Comparison of ENCODE assay signal across 10 mouse cellular contexts in the genomic region with DNA sequence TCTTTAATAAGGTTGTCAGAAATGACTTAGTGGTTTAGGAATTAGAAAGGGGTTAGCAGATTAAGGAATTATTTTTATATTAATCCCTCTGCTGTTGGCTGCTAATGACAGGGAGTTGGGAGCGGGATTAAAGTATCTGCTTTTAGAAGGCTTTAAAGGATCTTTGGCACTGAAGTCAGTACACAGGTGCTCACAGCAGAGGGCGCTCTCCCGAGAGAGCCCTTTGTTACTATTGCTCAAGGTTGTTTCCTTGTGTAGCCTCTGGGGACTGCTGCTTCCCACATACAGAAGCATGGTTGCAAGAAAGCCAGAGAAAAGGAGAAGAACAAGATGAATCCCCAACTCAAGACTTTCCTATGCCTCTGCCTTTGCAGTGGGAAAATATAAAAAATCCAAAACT. TPM values are rescaled to one million over a fixed set of nuclear protein-coding genes. Genes with fewer than 3 reads are reported as not detected.
DNase-seq lines count a peak whose midpoint lies in the region; ATAC-seq and TF ChIP-seq lines count a peak whose summit lies in the region.
"Had no signal": no experiment of that assay in that cellular context is flagged by ENCODE, and none has a peak within 500 bp of the region (broad histone marks: within the 10 kb centered on the region; RNA-seq: fewer than 3 reads in every experiment).

No protein-coding gene starts in this region.

- peak; percentile 75 to 85 (median 85) for TF ChIP-seq CTCF in MEL (IDR thresholded peaks at IDR 0.05 in 2 of 3, conservative IDR thresholded peaks at IDR 0.05 in 1 of 3; ENCODE audit: control insufficient read depth in 1 of 3, insufficient read depth in 1 of 3, low read depth in 2 of 3, low read length in 3 of 3, poor library complexity in 1 of 3, severe bottlenecking in 1 of 3)

- DNase-seq in forebrain, embryonic 10.5 days (ENCODE audit: extremely low spot score, low spot score): peak; percentile 40
- DNase-seq in left cerebral cortex, postnatal 4 days: peak; percentile 13
- DNase-seq in left cerebral cortex, postnatal 36 days (ENCODE audit: low spot score in 2 of 2): no peak
- peak; percentile 75 for DNase-seq in MEL (ENCODE audit: low read depth, low spot score)
- DNase-seq in embryo, embryonic 10 days (ENCODE audit: low spot score): peak; percentile 78
- DNase-seq in lung, postnatal 10 days: peak; percentile 36
- no peak for DNase-seq in urinary bladder, adult 18-20 months (ENCODE audit: low spot score in 2 of 2)

- no peak overlapping the region for H3K9ac ChIP-seq in forebrain, embryonic 12.5 days
- no peak overlapping the region for H3K9ac ChIP-seq in MEL (ENCODE audit: control insufficient read depth, low read depth, low read length, poor library complexity, severe bottlenecking)
- H3K9ac ChIP-seq: limb, embryonic 15.5 days; stomach, embryonic 15.5 days had no signal

- H3K4me2 ChIP-seq in forebrain, embryonic 12.5 days: no peak overlapping the region
- H3K4me2 ChIP-seq: limb, embryonic 15.5 days; stomach, embryonic 15.5 days had no signal

- H3K4me3 ChIP-seq in forebrain, embryonic 10.5 days: no peak overlapping the region
- H3K4me3 ChIP-seq in forebrain, embryonic 12.5 days (replicated peaks): no peak overlapping the region
- H3K4me3 ChIP-seq in MEL (ENCODE audit: control insufficient read depth in 1 of 2, insufficient read depth in 1 of 2, low read depth in 2 of 2, low read length in 2 of 2): no peak overlapping the region
- H3K4me3 ChIP-seq: limb, embryonic 15.5 days; stomach, embryonic 15.5 days had no signal

- H3K79me2 ChIP-seq in MEL (ENCODE audit: control insufficient read depth, insufficient read depth, low read length, poor library complexity): peaks cover 35% of the 10 kb centered on the region

- H3K9me3 ChIP-seq in forebrain, embryonic 10.5 days: peaks cover 5% of the 10 kb centered on the region; the same call in 1 of the 2 replicates
- 0 out of 2 replicates have a peak, but pooled peaks cover 5% of the 10 kb centered on the region for H3K9me3 ChIP-seq in forebrain, embryonic 12.5 days
- no peaks in the 10 kb centered on the region for H3K9me3 ChIP-seq in MEL (replicated peaks; ENCODE audit: insufficient read depth, low read length)
- H3K9me3 ChIP-seq: limb, embryonic 15.5 days; stomach, embryonic 15.5 days had no signal

- no peaks in the 10 kb centered on the region for H3K27me3 ChIP-seq in forebrain, embryonic 10.5 days (ENCODE audit: poor library complexity, severe bottlenecking)
- no peaks in the 10 kb centered on the region for H3K27me3 ChIP-seq in forebrain, embryonic 12.5 days
- H3K27me3 ChIP-seq in MEL (ENCODE audit: control insufficient read depth in 1 of 2, insufficient read depth in 2 of 2, low read length in 2 of 2): no peaks in the 10 kb centered on the region
- H3K27me3 ChIP-seq: limb, embryonic 15.5 days; stomach, embryonic 15.5 days had no signal

- peaks cover 51% of the 10 kb centered on the region for H3K36me3 ChIP-seq in forebrain, embryonic 10.5 days (replicated peaks)
- H3K36me3 ChIP-seq in forebrain, embryonic 12.5 days (replicated peaks): peaks cover 28% of the 10 kb centered on the region
- peaks cover 31% of the 10 kb centered on the region in 2 experiments for H3K36me3 ChIP-seq in MEL (ENCODE audit: control insufficient read depth in 1 of 2, insufficient read depth in 2 of 2, low read length in 2 of 2)

- H3K27ac ChIP-seq in forebrain, embryonic 10.5 days: no peak overlapping the region
- no peak overlapping the region for H3K27ac ChIP-seq in forebrain, embryonic 12.5 days
- H3K27ac ChIP-seq in MEL (ENCODE audit: control insufficient read depth, low read depth, low read length): no peak overlapping the region
- H3K27ac ChIP-seq: limb, embryonic 15.5 days; stomach, embryonic 15.5 days had no signal

- WGBS in forebrain, embryonic 10.5 days: 24% methylated on average over 3 of the region's 3 CpGs
- 29% methylated on average over 3 of the region's 3 CpGs for WGBS in forebrain, embryonic 12.5 days

- no peak for TF ChIP-seq POLR2A in MEL (IDR thresholded peaks at IDR 0.05; ENCODE audit: control insufficient read depth in 1 of 2, insufficient read depth in 1 of 2, low read depth in 1 of 2, low read length in 2 of 2, poor library complexity in 1 of 2)

- no peak; the same call in 1 of the 2 replicates for ATAC-seq in forebrain, embryonic 12.5 days (ENCODE audit: low FRiP score)

- intact Hi-C loops in left cerebral cortex, postnatal 4 days (cut with DNase I): no loop called here
- intact Hi-C loops in left cerebral cortex, postnatal 36 days (cut with DNase I): no loop called here

- peaks cover 10% of the 10 kb centered on the region for H3K4me1 ChIP-seq in forebrain, embryonic 10.5 days
- H3K4me1 ChIP-seq in forebrain, embryonic 12.5 days: peaks cover 7% of the 10 kb centered on the region
- H3K4me1 ChIP-seq in MEL (ENCODE audit: control insufficient read depth in 1 of 2, insufficient read depth in 2 of 2, low read length in 2 of 2): peaks cover 16 to 20% of the 10 kb centered on the region in 2 experiments

- TF ChIP-seq RAD21 in MEL (IDR thresholded peaks at IDR 0.05; ENCODE audit: low read depth, low read length): peak; percentile 4; the same call in 1 of the 2 replicates

- no peak for TF ChIP-seq EP300 in MEL (IDR thresholded peaks at IDR 0.05; ENCODE audit: low read depth in 1 of 2, low read length in 2 of 2)

TF ChIP-seq in MEL, 35 proteins besides CTCF, POLR2A, EP300 and RAD21:
- TF ChIP-seq MYB (IDR thresholded peaks at IDR 0.05; ENCODE audit: low read depth, low read length) (no peak), TBP (IDR thresholded peaks at IDR 0.05; ENCODE audit: low read depth, low read length) (0 out of 2 replicates have a peak, but pooled peaks have one; percentile 28), SMC3 (IDR thresholded peaks at IDR 0.05; ENCODE audit: low read depth, low read length) (peak; percentile 32; the same call in 1 of the 2 replicates)

RNA-seq across cellular contexts. Expression of gene Acbd6, which starts 6.8 kb away (rescaled TPM):
- 72.5 and 73.2 TPM in 2 replicates for polyA plus RNA-seq in forebrain, embryonic 10.5 days (2016; fragmentation: Nextera tagmentation; extraction: Ambion mirVana)
- polyA plus RNA-seq in forebrain, embryonic 12.5 days (2016; fragmentation: Nextera tagmentation; extraction: Ambion mirVana): 86.8 and 92.2 TPM in 2 replicates
- total RNA-seq in left cerebral cortex, postnatal 4 days (2021): 100 to 1,000 TPM; 116 to 121 TPM
- 100 to 1,000 TPM; 104 to 106 TPM for total RNA-seq in left cerebral cortex, postnatal 36 days (2021)
- 96.6 and 102 TPM in 2 replicates for total RNA-seq in MEL (2012; rRNA removed)
- polyA plus RNA-seq in MEL (2012; ENCODE audit: insufficient read depth in 1 of 2, insufficient read length in 2 of 2, low read depth in 1 of 2, low replicate concordance in 2 of 2, missing spikeins in 1 of 2): 100 to 1,000 TPM; 145 to 270 TPM

Comparison
In these comparisons a context has a peak if more than half of its experiments do, and no peak if none do; other contexts are left out.
1. DNase-seq: peak in forebrain, embryonic 10.5 days (single experiment), left cerebral cortex, postnatal 4 days (single experiment), MEL (single experiment), embryo, embryonic 10 days (single experiment) and lung, postnatal 10 days (single experiment); none in left cerebral cortex, postnatal 36 days (0 of 2) and urinary bladder, adult 18-20 months (0 of 2).